Mouse (Mus musculus): Measurements from ENCODE around the gene Atl1. TPM values are rescaled to one million over a fixed set of nuclear protein-coding genes. Genes with fewer than 3 reads are reported as not detected.
A peak's percentile ranks its signal among the peaks of the same experiment; 100 is the strongest.

Gene Atl1
- total and polyA plus RNA-seq, 3 experiments, result 0.50 to 1.0 TPM; not detected in 1

- H3K27ac ChIP-seq (ENCODE audit: control insufficient read depth, low read depth, low read length), result no peak overlapping the region
- peak overlapping the region; percentile 100 for H3K9ac ChIP-seq (ENCODE audit: control insufficient read depth, low read depth, low read length, poor library complexity, severe bottlenecking)
- peak; percentile 33 for DNase-seq (ENCODE audit: low read depth, low spot score)
- TF ChIP-seq MAFK (IDR thresholded peaks at IDR 0.05; ENCODE audit: borderline replicate concordance, low read depth, low read length) (no peak), MEF2A (IDR thresholded peaks at IDR 0.05; ENCODE audit: extremely low read depth, insufficient replicate concordance, low read depth, low read length, poor library complexity, severe bottlenecking) (no peak), MAX (IDR thresholded peaks at IDR 0.05; ENCODE audit: low read length) (no peak), SIN3A (IDR thresholded peaks at IDR 0.05; ENCODE audit: low read length) (no peak)
- H3K4me3 ChIP-seq (ENCODE audit: control insufficient read depth in 1 of 2, insufficient read depth in 1 of 2, low read depth in 2 of 2, low read length in 2 of 2), result peak overlapping the region; percentile 74 to 91
- peaks cover 0 to 7% of the 10 kb centered on the region in 2 experiments; a peak in 2 of 4 replicates for H3K4me1 ChIP-seq (ENCODE audit: control insufficient read depth in 1 of 2, insufficient read depth in 2 of 2, low read length in 2 of 2)
- H3K79me2 ChIP-seq (ENCODE audit: control insufficient read depth, insufficient read depth, low read length, poor library complexity), result peaks cover 39% of the 10 kb centered on the region
- peaks cover 3 to 27% of the 10 kb centered on the region in 2 experiments for H3K36me3 ChIP-seq (ENCODE audit: control insufficient read depth in 1 of 2, insufficient read depth in 2 of 2, low read length in 2 of 2)
- H3K27me3 ChIP-seq (ENCODE audit: control insufficient read depth in 1 of 2, insufficient read depth in 2 of 2, low read length in 2 of 2), result no peaks in the 10 kb centered on the region
- H3K9me3 ChIP-seq (replicated peaks; ENCODE audit: insufficient read depth, low read length), result no peaks in the 10 kb centered on the region
These were observed 93.1 kb downstream of the Atl1 start for GRCm38 (mm10) chr12:69985546-69985945.

DNA sequence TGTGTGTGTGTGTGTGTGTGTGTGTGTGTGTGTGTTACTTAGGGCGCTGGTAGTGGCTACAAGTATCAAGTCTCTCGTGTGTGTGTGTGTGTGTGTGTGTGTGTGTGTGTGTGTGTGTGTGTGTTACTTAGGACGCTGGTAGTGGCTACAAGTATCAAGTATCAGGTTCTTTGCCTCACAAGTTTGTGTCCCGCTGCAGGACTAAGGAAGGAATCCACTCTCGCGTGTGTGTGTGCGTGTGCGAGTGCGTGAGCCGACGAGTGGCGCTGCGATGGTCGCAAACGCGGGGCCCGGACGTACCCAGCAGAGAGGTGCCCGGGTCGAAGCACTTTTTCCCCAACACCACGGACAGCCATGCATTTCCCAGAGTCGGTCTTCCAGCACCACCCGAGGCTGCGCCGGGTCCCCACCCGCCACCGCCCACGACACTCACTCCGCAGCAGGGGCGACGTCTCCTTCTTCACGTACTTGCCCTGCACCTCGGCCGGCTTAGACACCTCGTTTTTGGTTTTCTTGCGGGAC, 93.9 kb downstream of the Atl1 start:
- TF ChIP-seq SMC3 (IDR thresholded peaks at IDR 0.05; ENCODE audit: low read depth, low read length) (no peak), KAT2A (conservative IDR thresholded peaks at IDR 0.05; ENCODE audit: low read depth, low read length) (no peak), E2F4 (IDR thresholded peaks at IDR 0.05; ENCODE audit: borderline replicate concordance, low read depth, low read length) (no peak), SIN3A (IDR thresholded peaks at IDR 0.05; ENCODE audit: low read length) (no peak), BHLHE40 (IDR thresholded peaks at IDR 0.05; ENCODE audit: borderline replicate concordance, low read depth, low read length) (no peak), RCOR1 (IDR thresholded peaks at IDR 0.05; ENCODE audit: low read depth, low read length) (no peak), MXI1 (IDR thresholded peaks at IDR 0.05; ENCODE audit: low read depth, low read length) (no peak), USF2 (IDR thresholded peaks at IDR 0.05; ENCODE audit: borderline replicate concordance in 1 of 2, insufficient read depth in 1 of 2, low read depth in 1 of 2, low read length in 2 of 2) (no peak), CHD2 (IDR thresholded peaks at IDR 0.05; ENCODE audit: low read length) (no peak), HCFC1 (IDR thresholded peaks at IDR 0.05; ENCODE audit: low read depth, low read length) (no peak), MAX (IDR thresholded peaks at IDR 0.05; ENCODE audit: low read length) (no peak), GABPA (IDR thresholded peaks at IDR 0.05; ENCODE audit: low read depth, low read length) (no peak), UBTF (IDR thresholded peaks at IDR 0.05; ENCODE audit: borderline replicate concordance, insufficient read depth, low read depth, low read length) (no peak), ETS1 (IDR thresholded peaks at IDR 0.05; ENCODE audit: low read depth, low read length) (no peak), MAFK (IDR thresholded peaks at IDR 0.05; ENCODE audit: borderline replicate concordance, low read depth, low read length) (no peak)
- peak; percentile 66 for DNase-seq (ENCODE audit: low read depth, low spot score)
- Histone ChIP-seq H3K9ac (ENCODE audit: control insufficient read depth, low read depth, low read length, poor library complexity, severe bottlenecking) (peak overlapping the region; percentile 100), H3K4me3 (ENCODE audit: control insufficient read depth in 1 of 2, insufficient read depth in 1 of 2, low read depth in 2 of 2, low read length in 2 of 2) (peak overlapping the region; percentile 74 to 91), H3K79me2 (ENCODE audit: control insufficient read depth, insufficient read depth, low read length, poor library complexity) (peaks cover 35% of the 10 kb centered on the region), H3K4me1 (ENCODE audit: control insufficient read depth in 1 of 2, insufficient read depth in 2 of 2, low read length in 2 of 2) (peaks cover 0 to 7% of the 10 kb centered on the region in 2 experiments; a peak in 2 of 4 replicates), H3K27me3 (ENCODE audit: control insufficient read depth in 1 of 2, insufficient read depth in 2 of 2, low read length in 2 of 2) (no peaks in the 10 kb centered on the region), H3K9me3 (replicated peaks; ENCODE audit: insufficient read depth, low read length) (no peaks in the 10 kb centered on the region), H3K27ac (ENCODE audit: control insufficient read depth, low read depth, low read length) (peak overlapping the region; percentile 68), H3K36me3 (ENCODE audit: control insufficient read depth in 1 of 2, insufficient read depth in 2 of 2, low read length in 2 of 2) (peaks cover 3 to 27% of the 10 kb centered on the region in 2 experiments)
